In genomic region chr3:146127205-146127604, GRCm38 (mm10) we compare ENCODE assay signal across 34 mouse cellular contexts. TPM values are rescaled to one million over a fixed set of nuclear protein-coding genes. Genes with fewer than 3 reads are reported as not detected.
DNase-seq lines count a peak whose midpoint lies in the region; ATAC-seq and TF ChIP-seq lines count a peak whose summit lies in the region.
"Had no signal": no experiment of that assay in that cellular context is flagged by ENCODE, and none has a peak within 500 bp of the region (broad histone marks: within the 10 kb centered on the region; RNA-seq: fewer than 3 reads in every experiment).

No protein-coding gene starts in this region.

- H3K9ac ChIP-seq in MEL (ENCODE audit: control insufficient read depth, low read depth, low read length, poor library complexity, severe bottlenecking): no peak overlapping the region
- H3K9ac ChIP-seq in liver, embryonic 13.5 days: no peak overlapping the region
- H3K9ac ChIP-seq: embryonic facial prominence, embryonic 15.5 days; hindbrain, embryonic 13.5 days; limb, embryonic 12.5 days had no signal

- H3K4me3 ChIP-seq in MEL (ENCODE audit: control insufficient read depth in 1 of 2, insufficient read depth in 1 of 2, low read depth in 2 of 2, low read length in 2 of 2): no peak overlapping the region
- no peak overlapping the region for H3K4me3 ChIP-seq in liver, embryonic 13.5 days (replicated peaks)
- H3K4me3 ChIP-seq in cerebellum, adult 2 months (replicated peaks; ENCODE audit: insufficient read depth, low read depth, low read length): no peak overlapping the region
- H3K4me3 ChIP-seq: embryonic facial prominence, embryonic 10.5 days; embryonic facial prominence, embryonic 15.5 days; hindbrain, embryonic 13.5 days; left cerebral cortex, adult 2 months; limb, embryonic 12.5 days had no signal

- no peak overlapping the region for H3K4me2 ChIP-seq in liver, embryonic 13.5 days
- H3K4me2 ChIP-seq: embryonic facial prominence, embryonic 15.5 days; hindbrain, embryonic 13.5 days; limb, embryonic 12.5 days had no signal

- peak; percentile 93 to 95 for TF ChIP-seq EP300 in MEL (IDR thresholded peaks at IDR 0.05; ENCODE audit: low read depth in 1 of 2, low read length in 2 of 2)

- TF ChIP-seq POLR2A in MEL (IDR thresholded peaks at IDR 0.05; ENCODE audit: control insufficient read depth in 1 of 2, insufficient read depth in 1 of 2, low read depth in 1 of 2, low read length in 2 of 2, poor library complexity in 1 of 2): no peak
- TF ChIP-seq POLR2A in cerebellum, adult 2 months (IDR thresholded peaks at IDR 0.05; ENCODE audit: borderline replicate concordance, insufficient read depth, low read length): no peak

- peaks cover 0 to 9% of the 10 kb centered on the region in 2 experiments; a peak in 2 of 4 replicates for H3K36me3 ChIP-seq in MEL (ENCODE audit: control insufficient read depth in 1 of 2, insufficient read depth in 2 of 2, low read length in 2 of 2)
- no peaks in the 10 kb centered on the region for H3K36me3 ChIP-seq in liver, embryonic 13.5 days
- H3K36me3 ChIP-seq: embryonic facial prominence, embryonic 15.5 days; hindbrain, embryonic 13.5 days; limb, embryonic 12.5 days had no signal

- no peaks in the 10 kb centered on the region for H3K79me2 ChIP-seq in MEL (ENCODE audit: control insufficient read depth, insufficient read depth, low read length, poor library complexity)

- DNase-seq in MEL (ENCODE audit: low read depth, low spot score): peak; percentile 86
- DNase-seq in liver, embryonic 13.5 days: peak; percentile 24
- DNase-seq in cerebellum, postnatal 4 days (ENCODE audit: low spot score in 2 of 2): no peak
- DNase-seq in cerebellum, adult 2 months: no peak
- DNase-seq: adrenal gland, postnatal 36 days; cerebellum, adult 11-12 months; cerebellum, postnatal 10 days; gastrocnemius, postnatal 14 days; heart, postnatal 36 days; kidney, adult 9 months; kidney, postnatal 25 days; lung, adult 18-20 months; lung, postnatal 4 days; midbrain, embryonic 14.5 days; right cerebral cortex, postnatal 25 days; thymus, postnatal 14 days had no signal

- peaks cover 0 to 16% of the 10 kb centered on the region in 2 experiments; a peak in 3 of 4 replicates for H3K4me1 ChIP-seq in MEL (ENCODE audit: control insufficient read depth in 1 of 2, insufficient read depth in 2 of 2, low read length in 2 of 2)
- H3K4me1 ChIP-seq in liver, embryonic 13.5 days (replicated peaks): peaks cover 15% of the 10 kb centered on the region
- no peaks in the 10 kb centered on the region for H3K4me1 ChIP-seq in cerebellum, adult 2 months (ENCODE audit: control insufficient read depth, insufficient read depth, low read length)
- H3K4me1 ChIP-seq: limb, embryonic 12.5 days had no signal

- peak; percentile 92 for ATAC-seq in common myeloid progenitor, adult 5-6 weeks (replicated peaks; ENCODE audit: low read depth, poor library complexity, severe bottlenecking)
- peak; percentile 94 for ATAC-seq in liver, embryonic 13.5 days (ENCODE audit: low read depth)
- ATAC-seq in megakaryocyte progenitor cell, adult 5-6 weeks (replicated peaks; ENCODE audit: poor library complexity): peak; percentile 94
- no peak for ATAC-seq in cerebellum, adult (ENCODE audit: insufficient number of reproducible peaks, low FRiP score, low TSS enrichment)
- ATAC-seq: forebrain, embryonic 14.5 days; intestine, embryonic 16.5 days; lung, postnatal 0 days had no signal

- H3K27ac ChIP-seq in MEL (ENCODE audit: control insufficient read depth, low read depth, low read length): peak overlapping the region; percentile 21; the same call in 1 of the 2 replicates
- no peak overlapping the region for H3K27ac ChIP-seq in liver, embryonic 13.5 days
- H3K27ac ChIP-seq in cerebellum, adult 2 months (ENCODE audit: insufficient read depth, low read length): no peak overlapping the region
- H3K27ac ChIP-seq: embryonic facial prominence, embryonic 10.5 days; embryonic facial prominence, embryonic 15.5 days; hindbrain, embryonic 13.5 days; left cerebral cortex, adult 2 months; limb, embryonic 12.5 days had no signal

- 11% methylated on average over 6 of the region's 6 CpGs for WGBS in liver, embryonic 13.5 days (ENCODE audit: insufficient replicate concordance)
- 79% methylated on average over 6 of the region's 6 CpGs for WGBS in cerebellum, adult 2 months

- TF ChIP-seq RAD21 in MEL (IDR thresholded peaks at IDR 0.05; ENCODE audit: low read depth, low read length): no peak

- no peak for TF ChIP-seq CTCF in MEL (IDR thresholded peaks at IDR 0.05 in 2 of 3, conservative IDR thresholded peaks at IDR 0.05 in 1 of 3; ENCODE audit: control insufficient read depth in 1 of 3, insufficient read depth in 1 of 3, low read depth in 2 of 3, low read length in 3 of 3, poor library complexity in 1 of 3, severe bottlenecking in 1 of 3)
- no peak for TF ChIP-seq CTCF in cerebellum, adult 2 months (IDR thresholded peaks at IDR 0.05; ENCODE audit: borderline replicate concordance, insufficient read depth, low read depth, low read length)

- no peaks in the 10 kb centered on the region for H3K9me3 ChIP-seq in MEL (replicated peaks; ENCODE audit: insufficient read depth, low read length)
- no peaks in the 10 kb centered on the region for H3K9me3 ChIP-seq in liver, embryonic 13.5 days (replicated peaks)
- H3K9me3 ChIP-seq: embryonic facial prominence, embryonic 10.5 days; embryonic facial prominence, embryonic 15.5 days; hindbrain, embryonic 13.5 days; limb, embryonic 12.5 days had no signal

- no peaks in the 10 kb centered on the region for H3K27me3 ChIP-seq in MEL (ENCODE audit: control insufficient read depth in 1 of 2, insufficient read depth in 2 of 2, low read length in 2 of 2)
- no peaks in the 10 kb centered on the region for H3K27me3 ChIP-seq in liver, embryonic 13.5 days
- H3K27me3 ChIP-seq in cerebellum, adult 2 months (ENCODE audit: control insufficient read depth, insufficient read depth, low read length): no peaks in the 10 kb centered on the region
- H3K27me3 ChIP-seq: embryonic facial prominence, embryonic 15.5 days; hindbrain, embryonic 13.5 days; limb, embryonic 12.5 days had no signal

TF ChIP-seq in MEL, 35 proteins besides CTCF, POLR2A, EP300 and RAD21 (continues in another document):
- TF ChIP-seq KAT2A (conservative IDR thresholded peaks at IDR 0.05; ENCODE audit: low read depth, low read length): no peak
- TF ChIP-seq NRF1 (IDR thresholded peaks at IDR 0.05; ENCODE audit: insufficient read depth, low read depth, low read length, poor library complexity, severe bottlenecking): no peak
- no peak for TF ChIP-seq MXI1 (IDR thresholded peaks at IDR 0.05; ENCODE audit: low read depth, low read length)
- TF ChIP-seq HCFC1 (IDR thresholded peaks at IDR 0.05; ENCODE audit: low read depth, low read length): no peak
- TF ChIP-seq JUND (IDR thresholded peaks at IDR 0.05; ENCODE audit: low read depth, low read length): no peak
- peak; percentile 74 for TF ChIP-seq ETS1 (IDR thresholded peaks at IDR 0.05; ENCODE audit: low read depth, low read length)
- TF ChIP-seq MYC (IDR thresholded peaks at IDR 0.05; ENCODE audit: low read depth, low read length): 0 out of 2 replicates have a peak, but pooled peaks have one; percentile 33
- no peak for TF ChIP-seq ZKSCAN1 (IDR thresholded peaks at IDR 0.05; ENCODE audit: low read depth, low read length)
- peak; percentile 30; the same call in 1 of the 2 replicates for TF ChIP-seq MAFK (IDR thresholded peaks at IDR 0.05; ENCODE audit: borderline replicate concordance, low read depth, low read length)
- peak; percentile 96 for TF ChIP-seq TCF12 (IDR thresholded peaks at IDR 0.05; ENCODE audit: low read depth, low read length)
- peak; percentile 54; the same call in 1 of the 2 replicates for TF ChIP-seq SIN3A (IDR thresholded peaks at IDR 0.05; ENCODE audit: low read length)
- peak; percentile 96 for TF ChIP-seq GATA1 (IDR thresholded peaks at IDR 0.05; ENCODE audit: low read depth, low read length)
- peak; percentile 80 for TF ChIP-seq TAL1 (IDR thresholded peaks at IDR 0.05; ENCODE audit: low read length)
- no peak for TF ChIP-seq MAX (IDR thresholded peaks at IDR 0.05; ENCODE audit: low read length)
- no peak for TF ChIP-seq SMC3 (IDR thresholded peaks at IDR 0.05; ENCODE audit: low read depth, low read length)
- no peak for TF ChIP-seq MAZ (IDR thresholded peaks at IDR 0.05; ENCODE audit: low read depth, low read length)
- no peak for TF ChIP-seq POLR2AphosphoS5 (IDR thresholded peaks at IDR 0.05; ENCODE audit: borderline replicate concordance, low read depth, low read length)
- TF ChIP-seq ZC3H11A (IDR thresholded peaks at IDR 0.05; ENCODE audit: low read depth, low read length): no peak
- peak; percentile 66 for TF ChIP-seq TBP (IDR thresholded peaks at IDR 0.05; ENCODE audit: low read depth, low read length)

RNA-seq across cellular contexts. Expression of gene Mcoln3, which starts 10.0 kb away (rescaled TPM):
- not detected in 2 replicates for total RNA-seq in MEL (2012; rRNA removed)
- not detected for polyA plus RNA-seq in MEL (2012; ENCODE audit: insufficient read depth in 1 of 2, insufficient read length in 2 of 2, low read depth in 1 of 2, low replicate concordance in 2 of 2, missing spikeins in 1 of 2)
- 0.18 and 3.4 TPM in 2 replicates for total RNA-seq in common myeloid progenitor, adult 5-6 weeks (2017)
- 0.13 and 0.19 TPM in 2 replicates for polyA plus RNA-seq in liver, embryonic 13.5 days (2015; fragmentation: Nextera tagmentation; extraction: Ambion mirVana)
- 0.07 TPM in 1 of 2 replicates, not detected in the other for total RNA-seq in megakaryocyte progenitor cell, adult 5-6 weeks (2015)
- total RNA-seq in megakaryocyte progenitor cell, adult 5-6 weeks (2017): 0.21 and 0.44 TPM in 2 replicates
- 0.07 and 0.40 TPM in 2 replicates for polyA plus RNA-seq in cerebellum, adult 2 months (2012; rRNA removed)
- total RNA-seq: adrenal gland, adult 18-20 months; adrenal gland, postnatal 36 days; gastrocnemius, postnatal 14 days; granulocyte monocyte progenitor cell, adult 5-6 weeks; heart, postnatal 36 days; layer of hippocampus, adult 18-20 months; layer of hippocampus, postnatal 10 days; left cerebral cortex, adult 2 months; left cerebral cortex, postnatal 25 days had no signal

RNA-seq across cellular contexts. Expression of gene Wdr63, which starts 19.3 kb away (rescaled TPM):
- not detected in 2 replicates for total RNA-seq in MEL (2012; rRNA removed)
- not detected for polyA plus RNA-seq in MEL (2012; ENCODE audit: insufficient read depth in 1 of 2, insufficient read length in 2 of 2, low read depth in 1 of 2, low replicate concordance in 2 of 2, missing spikeins in 1 of 2)
- not detected in 2 replicates for total RNA-seq in common myeloid progenitor, adult 5-6 weeks (2017)
- polyA plus RNA-seq in liver, embryonic 13.5 days (2015; fragmentation: Nextera tagmentation; extraction: Ambion mirVana): 0.15 and 0.35 TPM in 2 replicates
- not detected in 2 replicates for total RNA-seq in megakaryocyte progenitor cell, adult 5-6 weeks (2015)
- not detected in 2 replicates for total RNA-seq in megakaryocyte progenitor cell, adult 5-6 weeks (2017)
- polyA plus RNA-seq in cerebellum, adult 2 months (2012; rRNA removed): 0.31 and 0.38 TPM in 2 replicates
- total RNA-seq: adrenal gland, adult 18-20 months; gastrocnemius, postnatal 14 days; granulocyte monocyte progenitor cell, adult 5-6 weeks; heart, postnatal 36 days; neutrophil, adult 5-6 weeks had no signal
- polyA plus RNA-seq: intestine, embryonic 16.5 days; limb, embryonic 12.5 days; neural tube, embryonic 11.5 days had no signal

RNA-seq across cellular contexts. Expression of gene Mcoln2, which starts 22.4 kb away (rescaled TPM):
- 0.42 and 0.65 TPM in 2 replicates for total RNA-seq in MEL (2012; rRNA removed)
- under 1 TPM in 1 of 2 experiments, not detected in 1; 0.10 TPM for polyA plus RNA-seq in MEL (2012; ENCODE audit: insufficient read depth in 1 of 2, insufficient read length in 2 of 2, low read depth in 1 of 2, low replicate concordance in 2 of 2, missing spikeins in 1 of 2)
- 8.2 and 11.1 TPM in 2 replicates for total RNA-seq in common myeloid progenitor, adult 5-6 weeks (2017)
- polyA plus RNA-seq in liver, embryonic 13.5 days (2015; fragmentation: Nextera tagmentation; extraction: Ambion mirVana): 6.7 and 7.5 TPM in 2 replicates
- 0.32 and 2.0 TPM in 2 replicates for total RNA-seq in megakaryocyte progenitor cell, adult 5-6 weeks (2015)
- 2.1 and 4.0 TPM in 2 replicates for total RNA-seq in megakaryocyte progenitor cell, adult 5-6 weeks (2017)
- polyA plus RNA-seq in cerebellum, adult 2 months (2012; rRNA removed): 0.07 TPM in 1 of 2 replicates, not detected in the other
- total RNA-seq: adrenal gland, postnatal 36 days; layer of hippocampus, adult 18-20 months; layer of hippocampus, postnatal 10 days; left cerebral cortex, adult 2 months; left cerebral cortex, postnatal 25 days had no signal

Comparison
In these comparisons a context has a peak if more than half of its experiments do, and no peak if none do; other contexts are left out.
1. DNase-seq: peak in MEL (single experiment) and liver, embryonic 13.5 days (single experiment); none in cerebellum, postnatal 4 days (0 of 2) and cerebellum, adult 2 months (0 of 2).